Mouse (Mus musculus) skeletal muscle tissue, postnatal 0 days (tissue): ENCODE measurements around the gene Cox19. TPM values are rescaled to one million over a fixed set of nuclear protein-coding genes. Genes with fewer than 3 reads are reported as not detected.
A peak's percentile ranks its signal among the peaks of the same experiment; 100 is the strongest.

ENCODE experiments used
- microRNA counts: library from miRNA; unstranded; fragments of <30 nt; microRNA quantifications from one replicate; lab custom pipeline; 2015
- microRNA-seq, 2 experiments: library from miRNA; unstranded; fragments of <30 nt; microRNA quantifications; one replicate each; pipeline ENCODE4; 2016
- polyA plus RNA-seq: library from polyadenylated mRNA; unstranded; fragments of >200 nt; fragmentation: Nextera tagmentation; extraction: Ambion mirVana; gene quantifications from 2 replicates; pipeline ENCODE4 v1.2.1, GENCODE M21; 2015

Cox19 gene
- 73.7 and 79.2 TPM in 2 replicates for polyA plus RNA-seq

GRCm38 (mm10) chr5:139351134-139351533 is at the start of gene Cox19:
Gene Cox19, minus strand, starts transcription at chr5:139351418.

GRCm38 (mm10) chr5:139377468-139378270 is 26.5 kb upstream of the Cox19 start, which contains the start of gene Gpr146:
Gene Gpr146, plus strand, starts transcription at chr5:139377697.

GRCm38 (mm10) chr5:139352317-139352716 is 1.1 kb upstream of the Cox19 start, which contains the start of gene Cyp2w1:
Gene Cyp2w1, plus strand, starts transcription at chr5:139352617.

GRCm38 (mm10) chr5:139325395-139325966 is 25.7 kb downstream of the Cox19 start, which contains the start of gene Adap1:
Gene Adap1, minus strand, starts transcription at chr5:139325622.

MicroRNAs encoded within 50 kb of the gene (microRNA counts, 519-probe panel; counts per million panel counts)
- microRNA mmu-miR-339-3p (lab: Ali Mortazavi, UCI) (296 counts per million, percentile 58 among the panel's probes with 10 or more counts), microRNA mmu-miR-339-5p (lab: Ali Mortazavi, UCI) (296 counts per million, percentile 58 among the panel's probes with 10 or more counts)

Small RNA genes within 50 kb of the gene (microRNA-seq; reads per million reads assigned to microRNA genes)
- 224 to 330 reads per million in 2 experiments for gene Mir339

Other genes starting within 250 kb of the Cox19 start
- gene Prkar1b, start 201.4 kb downstream of the Cox19 start, polyA plus RNA-seq, result 4.1 and 4.3 TPM in 2 replicates
- 2.9 and 3.5 TPM in 2 replicates for gene Dnaaf5, start 201.2 kb downstream of the Cox19 start, polyA plus RNA-seq
- 28.4 and 29.5 TPM in 2 replicates for gene Sun1, start 150.8 kb downstream of the Cox19 start, polyA plus RNA-seq
- gene Get4, start 99.1 kb downstream of the Cox19 start, polyA plus RNA-seq, result 204 and 205 TPM in 2 replicates
- 2.1 and 3.8 TPM in 2 replicates for gene Adap1, start 25.8 kb downstream of the Cox19 start, polyA plus RNA-seq
- gene Cyp2w1, start 1.2 kb upstream of the Cox19 start, polyA plus RNA-seq, result 0.51 TPM in 1 of 2 replicates, not detected in the other
- 10.5 and 11.6 TPM in 2 replicates for gene Gpr146, start 26.3 kb upstream of the Cox19 start, polyA plus RNA-seq
- 0.44 and 0.77 TPM in 2 replicates for gene C130050O18Rik, start 53.9 kb upstream of the Cox19 start, polyA plus RNA-seq
- 3.5 and 3.6 TPM in 2 replicates for gene Gper1, start 71.7 kb upstream of the Cox19 start, polyA plus RNA-seq
- 10.4 and 10.6 TPM in 2 replicates for gene 3110082I17Rik, start 109.1 kb upstream of the Cox19 start, polyA plus RNA-seq
- 4.1 and 4.8 TPM in 2 replicates for gene Zfand2a, start 133.1 kb upstream of the Cox19 start, polyA plus RNA-seq
- not detected in 2 replicates for gene Uncx, start 192.1 kb upstream of the Cox19 start, polyA plus RNA-seq